ENCODE assay signal across 8 mouse cellular contexts in the genomic region with DNA sequence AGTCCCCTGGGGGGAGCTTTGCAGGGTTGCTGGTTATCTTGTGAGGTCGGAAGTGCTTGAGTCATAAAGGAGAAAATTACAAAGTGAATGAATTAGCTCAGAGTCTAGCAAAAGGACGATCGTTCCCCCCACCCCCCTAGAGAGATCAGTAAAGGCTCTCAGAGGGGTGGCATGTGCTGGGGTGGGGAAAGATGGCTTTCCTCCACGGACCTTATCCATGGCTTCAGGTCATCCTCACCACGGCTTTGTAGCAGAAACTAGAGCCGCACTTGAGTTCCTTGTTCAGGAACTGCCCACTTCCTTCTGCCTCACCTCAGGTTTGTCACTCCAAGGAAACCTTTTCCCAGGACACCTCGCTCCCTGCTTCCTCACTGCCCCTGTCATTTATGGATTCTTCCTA. TPM values are rescaled to one million over a fixed set of nuclear protein-coding genes. Genes with fewer than 3 reads are reported as not detected.
DNase-seq lines count a peak whose midpoint lies in the region; ATAC-seq and TF ChIP-seq lines count a peak whose summit lies in the region.

A gene (minus strand): TSS at position 101 of the 400 bp plus-strand sequence.

- no peak within 1 kb of the TSS for H3K4me2 ChIP-seq in limb, embryonic 13.5 days (replicated peaks)

- peak within 1 kb of the TSS; percentile 52 for H3K27ac ChIP-seq in testis, adult 2 months (ENCODE audit: control insufficient read depth, insufficient read depth, low read depth, low read length)
- no peak within 1 kb of the TSS for H3K27ac ChIP-seq in limb, embryonic 13.5 days
- H3K27ac ChIP-seq in small intestine, adult 2 months (ENCODE audit: insufficient read depth, low read depth, low read length), result no peak within 1 kb of the TSS

- H3K36me3 ChIP-seq in testis, adult 2 months (ENCODE audit: control insufficient read depth, insufficient read depth, low read length), result no peaks in the 10 kb centered on the region; the same call in 1 of the 2 replicates
- no peaks in the 10 kb centered on the region for H3K36me3 ChIP-seq in limb, embryonic 13.5 days
- no peaks in the 10 kb centered on the region for H3K36me3 ChIP-seq in small intestine, adult 2 months (ENCODE audit: control insufficient read depth, insufficient read depth, low read length)

- TF ChIP-seq CTCF in testis, adult 2 months (IDR thresholded peaks at IDR 0.05; ENCODE audit: control insufficient read depth, insufficient read depth, insufficient replicate concordance, low read depth, low read length), result no peak
- no peak for TF ChIP-seq CTCF in small intestine, adult 2 months (IDR thresholded peaks at IDR 0.05; ENCODE audit: extremely low read depth, insufficient read length, insufficient replicate concordance, low read depth, low read length)

- intact Hi-C loops in heart, postnatal 25 days (cut with DNase I), result no loop called here

- no peak for ATAC-seq in erythroblast, adult 5-6 weeks (replicated peaks; ENCODE audit: low FRiP score, poor library complexity, severe bottlenecking)
- no peak for ATAC-seq in limb, embryonic 13.5 days (ENCODE audit: low FRiP score, low read depth)

- no peak for TF ChIP-seq POLR2A in testis, adult 2 months (IDR thresholded peaks at IDR 0.05; ENCODE audit: control insufficient read depth, low read depth, low read length)
- no peak for TF ChIP-seq POLR2A in small intestine, adult 2 months (IDR thresholded peaks at IDR 0.05; ENCODE audit: low read depth, low read length)

- H3K27me3 ChIP-seq in testis, adult 2 months (ENCODE audit: control insufficient read depth, insufficient read depth, low read length), result no peaks in the 10 kb centered on the region
- no peaks in the 10 kb centered on the region for H3K27me3 ChIP-seq in limb, embryonic 13.5 days
- no peaks in the 10 kb centered on the region for H3K27me3 ChIP-seq in small intestine, adult 2 months (ENCODE audit: control insufficient read depth, insufficient read depth, low read length)

- no peaks in the 10 kb centered on the region; the same call in 1 of the 2 replicates for H3K4me1 ChIP-seq in testis, adult 2 months (ENCODE audit: control insufficient read depth, insufficient read depth, low read length)
- H3K4me1 ChIP-seq in limb, embryonic 13.5 days, result peaks cover 10% of the 10 kb centered on the region
- no peaks in the 10 kb centered on the region for H3K4me1 ChIP-seq in small intestine, adult 2 months (ENCODE audit: control insufficient read depth, insufficient read depth, insufficient read length, low read length)

- WGBS in limb, embryonic 13.5 days, result 36% methylated on average over 7 of the region's 7 CpGs
- WGBS in small intestine, adult 2 months, result 58% methylated on average over 7 of the region's 7 CpGs

- DNase-seq in testis, postnatal 14 days (ENCODE audit: low spot score), result no peak
- DNase-seq in heart, postnatal 25 days (ENCODE audit: low spot score), result no peak
- DNase-seq in urinary bladder, postnatal 36 days (ENCODE audit: low spot score in 2 of 2), result no peak
- no peak for DNase-seq in kidney, adult 11 months

- H3K9ac ChIP-seq in limb, embryonic 13.5 days, result no peak within 1 kb of the TSS

- peak within 1 kb of the TSS; percentile 68 for H3K4me3 ChIP-seq in testis, adult 2 months (ENCODE audit: control insufficient read depth, low read depth, low read length)
- H3K4me3 ChIP-seq in limb, embryonic 13.5 days, result no peak within 1 kb of the TSS
- no peak within 1 kb of the TSS for H3K4me3 ChIP-seq in small intestine, adult 2 months (ENCODE audit: low read depth, low read length)

- H3K9me3 ChIP-seq in limb, embryonic 13.5 days, result no peaks in the 10 kb centered on the region

RNA-seq across cellular contexts. Expression of the gene that starts here (rescaled TPM):
- polyA plus RNA-seq in testis, adult 2 months (2012; rRNA removed), result 142 and 204 TPM in 2 replicates
- 58.4 and 63.5 TPM in 2 replicates for total RNA-seq in erythroblast, adult 5-6 weeks (2015; ENCODE audit: low replicate concordance)
- 51.9 and 60.6 TPM in 2 replicates for total RNA-seq in erythroblast, adult 5-6 weeks (2017; ENCODE audit: low replicate concordance)
- total RNA-seq in heart, postnatal 25 days (2021), result 10 to 100 TPM; 46.3 to 47.2 TPM
- 380 and 391 TPM in 2 replicates for polyA plus RNA-seq in limb, embryonic 13.5 days (2015; fragmentation: Nextera tagmentation; extraction: Ambion mirVana)
- 6.3 and 12.0 TPM in 2 replicates for polyA plus RNA-seq in small intestine, adult 2 months (2012; rRNA removed)

Comparison
In these comparisons a context has a peak if more than half of its experiments do, and no peak if none do; other contexts are left out.
1. RNA of the gene that starts here (polyA plus RNA-seq): 380 to 391 TPM in limb, embryonic 13.5 days and 142 to 204 TPM in testis, adult 2 months; 6.3 to 12.0 TPM in small intestine, adult 2 months; every median in the first group is over 10 times any median in the second.